Mouse (Mus musculus): Measurements from ENCODE around the gene Actg1. TPM values are rescaled to one million over a fixed set of nuclear protein-coding genes. Genes with fewer than 3 reads are reported as not detected.

Gene Actg1
- 4,277 and 4,299 TPM in 2 replicates for polyA plus RNA-seq (2015; fragmentation: Nextera tagmentation; extraction: Ambion mirVana)

DNA sequence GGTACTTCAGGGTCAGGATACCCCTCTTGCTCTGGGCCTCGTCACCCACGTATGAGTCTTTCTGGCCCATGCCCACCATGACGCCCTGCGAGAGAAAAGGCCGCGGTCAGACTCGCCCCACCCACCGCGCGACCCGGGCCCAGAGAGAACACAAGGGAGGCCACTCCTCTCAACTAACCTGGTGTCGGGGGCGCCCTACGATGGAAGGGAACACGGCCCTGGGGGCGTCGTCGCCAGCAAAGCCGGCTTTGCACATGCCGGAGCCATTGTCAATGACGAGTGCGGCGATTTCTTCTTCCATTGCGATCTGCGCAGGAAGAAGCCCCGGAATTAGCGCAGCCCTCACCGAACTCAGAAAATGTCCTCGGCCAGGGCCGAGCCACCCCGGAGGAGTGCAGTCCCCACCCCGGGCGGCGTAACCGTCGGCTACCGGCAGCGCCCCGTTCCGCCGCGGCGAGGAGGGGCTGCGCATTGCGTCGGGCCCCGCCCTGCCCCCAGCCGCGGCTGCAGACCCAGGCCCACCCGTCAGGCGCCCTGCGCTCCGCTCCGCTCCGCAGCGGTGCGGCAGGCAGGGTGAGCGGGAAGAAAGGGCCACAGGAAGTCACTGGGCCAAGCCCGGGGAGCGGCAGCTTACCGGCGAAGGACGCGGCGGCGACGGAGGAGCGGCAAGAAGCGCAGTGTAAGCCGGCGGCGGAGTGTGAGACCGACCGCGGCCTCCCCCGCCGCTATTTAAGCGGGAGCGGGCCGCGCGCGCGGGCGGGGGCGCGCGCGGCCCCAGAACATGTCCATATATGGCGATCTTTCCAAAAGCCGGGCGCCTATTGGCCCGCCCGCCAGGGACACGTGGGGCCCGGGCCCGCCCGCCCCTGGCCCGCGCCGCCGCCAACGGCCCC, at the start of gene Actg1:
TSS of gene Actg1 (minus strand) at position 752 of the 893 bp plus-strand sequence.
- peak; percentile 84 for ATAC-seq
- Histone ChIP-seq H3K9me3 (replicated peaks; ENCODE audit: control insufficient read depth, low read length, poor library complexity, severe bottlenecking) (no peaks in the 10 kb centered on the region), H3K36me3 (ENCODE audit: control insufficient read depth, insufficient read depth, low read length) (peaks cover 7% of the 10 kb centered on the region), H3K27ac (ENCODE audit: low read length) (peak within 1 kb of the TSS; percentile 100), H3K4me1 (ENCODE audit: control insufficient read depth, insufficient read depth, low read length) (peaks cover 36% of the 10 kb centered on the region), H3K4me3 (ENCODE audit: low read depth, low read length) (peak within 1 kb of the TSS; percentile 73), H3K9ac (ENCODE audit: low read depth, low read length) (peak within 1 kb of the TSS; percentile 97), H3K27me3 (ENCODE audit: control insufficient read depth, insufficient read depth, low read depth, low read length) (no peaks in the 10 kb centered on the region), H3K4me2 (ENCODE audit: low read length) (peak within 1 kb of the TSS; percentile 87)
- 3% methylated on average over 90 of the region's 103 CpGs for WGBS

GRCm38 (mm10) chr11:120397602-120398001, 49.3 kb upstream of the Actg1 start:
- Histone ChIP-seq H3K9ac (ENCODE audit: low read depth, low read length) (no peak overlapping the region), H3K27me3 (ENCODE audit: control insufficient read depth, insufficient read depth, low read depth, low read length) (no peaks in the 10 kb centered on the region), H3K9me3 (replicated peaks; ENCODE audit: control insufficient read depth, low read length, poor library complexity, severe bottlenecking) (no peaks in the 10 kb centered on the region), H3K4me1 (ENCODE audit: control insufficient read depth, insufficient read depth, low read length) (no peaks in the 10 kb centered on the region), H3K36me3 (ENCODE audit: control insufficient read depth, insufficient read depth, low read length) (peaks cover 23% of the 10 kb centered on the region), H3K4me2 (ENCODE audit: low read length) (no peak overlapping the region), H3K4me3 (ENCODE audit: low read depth, low read length) (no peak overlapping the region), H3K27ac (ENCODE audit: low read length) (no peak overlapping the region)
- no peak for ATAC-seq
- 87% methylated on average over 2 of the region's 2 CpGs for WGBS

DNA sequence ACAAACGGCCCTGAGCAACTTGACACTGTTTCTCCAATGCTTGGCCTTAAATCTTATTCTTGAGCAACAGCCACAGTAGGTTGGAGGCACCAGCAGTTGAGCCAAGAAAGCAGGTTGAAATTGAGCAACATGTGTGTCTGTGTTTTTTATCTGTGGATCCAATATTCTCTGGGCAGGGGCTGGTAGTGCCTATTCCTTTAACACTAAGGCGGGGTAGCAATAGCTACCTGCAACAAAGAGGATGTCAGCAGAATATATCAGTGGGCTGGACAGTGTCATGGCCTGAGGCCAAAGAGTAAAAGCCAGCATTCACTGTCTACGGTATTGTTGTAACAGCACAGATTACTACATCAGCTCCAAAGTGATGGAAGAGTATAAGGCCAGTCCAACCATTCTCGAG, 47.3 kb upstream of the Actg1 start:
- Histone ChIP-seq H3K27me3 (ENCODE audit: control insufficient read depth, insufficient read depth, low read depth, low read length) (no peaks in the 10 kb centered on the region), H3K4me2 (ENCODE audit: low read length) (no peak overlapping the region), H3K9ac (ENCODE audit: low read depth, low read length) (no peak overlapping the region), H3K4me3 (ENCODE audit: low read depth, low read length) (no peak overlapping the region), H3K27ac (ENCODE audit: low read length) (no peak overlapping the region), H3K9me3 (replicated peaks; ENCODE audit: control insufficient read depth, low read length, poor library complexity, severe bottlenecking) (no peaks in the 10 kb centered on the region), H3K4me1 (ENCODE audit: control insufficient read depth, insufficient read depth, low read length) (no peaks in the 10 kb centered on the region), H3K36me3 (ENCODE audit: control insufficient read depth, insufficient read depth, low read length) (peaks cover 22% of the 10 kb centered on the region)
- no peak for ATAC-seq
- 91% methylated on average over 4 of the region's 4 CpGs for WGBS

DNA sequence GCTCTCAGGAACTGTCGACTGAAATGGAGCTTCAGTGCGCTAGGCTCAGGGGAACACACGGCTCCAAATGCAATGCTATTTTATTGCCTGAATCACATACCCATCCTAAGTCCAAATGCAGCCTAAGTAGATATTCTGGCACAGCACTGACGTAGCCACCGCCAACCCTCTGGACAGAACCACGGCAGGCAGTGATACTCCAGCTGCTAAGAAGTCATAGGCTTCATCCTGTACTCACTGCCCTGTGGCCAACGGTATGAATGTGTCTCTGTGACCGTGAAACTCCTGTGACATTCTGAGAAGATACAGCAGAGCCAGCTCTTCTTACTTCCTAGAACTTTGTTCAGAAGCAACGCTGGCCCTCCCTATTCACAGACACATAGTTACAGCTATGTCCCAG, 40.2 kb upstream of the Actg1 start:
- no peaks in the 10 kb centered on the region for H3K4me1 ChIP-seq (ENCODE audit: control insufficient read depth, insufficient read depth, low read length)
- no peak overlapping the region for H3K27ac ChIP-seq (ENCODE audit: low read length)
- H3K9ac ChIP-seq (ENCODE audit: low read depth, low read length) = no peak overlapping the region
- WGBS = 98% methylated on average over 9 of the region's 9 CpGs
- no peak overlapping the region for H3K4me2 ChIP-seq (ENCODE audit: low read length)
- H3K4me3 ChIP-seq (ENCODE audit: low read depth, low read length) = no peak overlapping the region
- peaks cover 21% of the 10 kb centered on the region for H3K36me3 ChIP-seq (ENCODE audit: control insufficient read depth, insufficient read depth, low read length)
- H3K27me3 ChIP-seq (ENCODE audit: control insufficient read depth, insufficient read depth, low read depth, low read length) = no peaks in the 10 kb centered on the region
- no peaks in the 10 kb centered on the region for H3K9me3 ChIP-seq (replicated peaks; ENCODE audit: control insufficient read depth, low read length, poor library complexity, severe bottlenecking)
- no peak for ATAC-seq

- Histone ChIP-seq H3K4me2 (ENCODE audit: low read length) (no peak overlapping the region), H3K9me3 (replicated peaks; ENCODE audit: control insufficient read depth, low read length, poor library complexity, severe bottlenecking) (no peaks in the 10 kb centered on the region), H3K36me3 (ENCODE audit: control insufficient read depth, insufficient read depth, low read length) (peaks cover 31% of the 10 kb centered on the region), H3K9ac (ENCODE audit: low read depth, low read length) (no peak overlapping the region), H3K4me3 (ENCODE audit: low read depth, low read length) (no peak overlapping the region), H3K4me1 (ENCODE audit: control insufficient read depth, insufficient read depth, low read length) (no peaks in the 10 kb centered on the region), H3K27me3 (ENCODE audit: control insufficient read depth, insufficient read depth, low read depth, low read length) (no peaks in the 10 kb centered on the region), H3K27ac (ENCODE audit: low read length) (no peak overlapping the region)
- ATAC-seq = no peak
- 76% methylated on average over 2 of the region's 2 CpGs for WGBS
Measured at GRCm38 (mm10) chr11:120387157-120387556, 38.8 kb upstream of the Actg1 start.

DNA sequence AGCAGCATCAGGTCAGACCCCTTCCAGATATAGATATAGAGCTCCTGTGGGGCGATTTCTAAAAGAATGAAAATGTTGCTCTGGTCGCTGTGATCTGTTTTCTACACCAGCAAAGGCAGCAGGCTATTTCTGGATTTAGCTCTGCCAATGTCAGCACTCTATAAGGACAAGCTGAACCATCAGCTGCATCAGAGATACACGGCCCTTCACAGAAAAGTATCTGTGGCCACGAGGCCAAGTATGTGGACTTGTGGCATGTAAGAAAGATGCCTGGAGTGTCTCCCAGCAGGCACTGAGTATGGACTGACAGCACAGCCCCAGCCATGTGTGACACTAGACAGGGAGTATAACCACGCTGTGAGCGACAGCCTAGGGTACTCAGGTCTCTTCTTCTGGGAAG, 38.3 kb upstream of the Actg1 start:
- peaks cover 32% of the 10 kb centered on the region for H3K36me3 ChIP-seq (ENCODE audit: control insufficient read depth, insufficient read depth, low read length)
- no peak overlapping the region for H3K9ac ChIP-seq (ENCODE audit: low read depth, low read length)
- no peak overlapping the region for H3K27ac ChIP-seq (ENCODE audit: low read length)
- no peaks in the 10 kb centered on the region for H3K27me3 ChIP-seq (ENCODE audit: control insufficient read depth, insufficient read depth, low read depth, low read length)
- no peak overlapping the region for H3K4me3 ChIP-seq (ENCODE audit: low read depth, low read length)
- no peaks in the 10 kb centered on the region for H3K4me1 ChIP-seq (ENCODE audit: control insufficient read depth, insufficient read depth, low read length)
- H3K4me2 ChIP-seq (ENCODE audit: low read length) = no peak overlapping the region
- no peaks in the 10 kb centered on the region for H3K9me3 ChIP-seq (replicated peaks; ENCODE audit: control insufficient read depth, low read length, poor library complexity, severe bottlenecking)
- WGBS = 90% methylated on average over 6 of the region's 6 CpGs
- no peak for ATAC-seq

DNA sequence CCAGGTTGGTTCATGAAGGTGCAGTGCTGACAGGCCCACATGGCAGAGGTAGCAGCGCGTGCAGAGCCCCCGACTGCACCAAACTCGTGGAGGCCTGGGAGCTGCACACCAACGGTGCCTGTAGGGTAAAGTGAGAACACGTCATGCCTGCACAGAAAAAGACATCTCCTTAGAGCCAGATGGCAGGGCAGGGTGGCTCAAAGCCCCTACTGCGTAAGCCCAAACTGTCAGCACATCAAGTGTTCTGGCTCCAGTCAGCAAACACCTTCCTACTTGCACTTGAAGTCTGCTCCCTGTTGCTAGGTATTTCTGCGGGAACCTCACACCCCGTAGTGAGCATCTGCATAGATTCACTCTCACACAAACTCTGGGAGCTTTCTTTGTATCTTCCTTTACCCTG, 34.2 kb upstream of the Actg1 start:
- peaks cover 32% of the 10 kb centered on the region for H3K36me3 ChIP-seq (ENCODE audit: control insufficient read depth, insufficient read depth, low read length)
- no peak for ATAC-seq
- WGBS = 96% methylated on average over 9 of the region's 9 CpGs

GRCm38 (mm10) chr11:120381157-120381556, 32.8 kb upstream of the Actg1 start:
- Histone ChIP-seq H3K27ac (ENCODE audit: low read length) (no peak overlapping the region), H3K4me3 (ENCODE audit: low read depth, low read length) (no peak overlapping the region), H3K9ac (ENCODE audit: low read depth, low read length) (no peak overlapping the region), H3K36me3 (ENCODE audit: control insufficient read depth, insufficient read depth, low read length) (peaks cover 38% of the 10 kb centered on the region), H3K4me1 (ENCODE audit: control insufficient read depth, insufficient read depth, low read length) (peaks cover 17% of the 10 kb centered on the region), H3K4me2 (ENCODE audit: low read length) (no peak overlapping the region), H3K27me3 (ENCODE audit: control insufficient read depth, insufficient read depth, low read depth, low read length) (no peaks in the 10 kb centered on the region), H3K9me3 (replicated peaks; ENCODE audit: control insufficient read depth, low read length, poor library complexity, severe bottlenecking) (no peaks in the 10 kb centered on the region)
- WGBS = 94% methylated on average over 4 of the region's 4 CpGs
- ATAC-seq = no peak

More for the DNA sequence above, 34.2 kb upstream of the Actg1 start:
- no peak overlapping the region for H3K9ac ChIP-seq (ENCODE audit: low read depth, low read length)
- no peak overlapping the region for H3K27ac ChIP-seq (ENCODE audit: low read length)
- no peak overlapping the region for H3K4me3 ChIP-seq (ENCODE audit: low read depth, low read length)
- H3K27me3 ChIP-seq (ENCODE audit: control insufficient read depth, insufficient read depth, low read depth, low read length) = no peaks in the 10 kb centered on the region
- H3K4me1 ChIP-seq (ENCODE audit: control insufficient read depth, insufficient read depth, low read length) = peaks cover 5% of the 10 kb centered on the region
- no peaks in the 10 kb centered on the region for H3K9me3 ChIP-seq (replicated peaks; ENCODE audit: control insufficient read depth, low read length, poor library complexity, severe bottlenecking)
- no peak overlapping the region for H3K4me2 ChIP-seq (ENCODE audit: low read length)

DNA sequence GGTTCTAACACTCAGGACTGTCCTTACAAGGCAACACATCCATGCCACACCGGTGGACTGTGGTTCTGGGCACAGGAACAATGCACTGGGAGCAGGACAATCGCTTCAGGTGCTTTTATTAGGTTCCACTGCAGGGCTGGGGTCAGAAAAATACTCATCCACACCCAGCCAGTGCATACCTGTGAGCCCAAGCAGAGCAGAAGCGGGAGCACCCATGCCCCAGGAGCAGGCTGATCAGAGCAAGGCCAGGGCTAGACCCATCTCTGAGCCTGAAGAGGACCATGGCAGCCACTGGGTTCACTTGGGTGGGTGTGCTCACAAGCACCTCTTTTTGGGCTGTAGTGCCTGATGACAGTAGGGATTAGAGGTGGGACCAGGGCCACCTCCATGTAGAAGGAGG, 31.9 kb upstream of the Actg1 start:
- Histone ChIP-seq H3K4me2 (ENCODE audit: low read length) (no peak overlapping the region), H3K27ac (ENCODE audit: low read length) (no peak overlapping the region), H3K4me1 (ENCODE audit: control insufficient read depth, insufficient read depth, low read length) (peaks cover 17% of the 10 kb centered on the region), H3K27me3 (ENCODE audit: control insufficient read depth, insufficient read depth, low read depth, low read length) (no peaks in the 10 kb centered on the region), H3K36me3 (ENCODE audit: control insufficient read depth, insufficient read depth, low read length) (peaks cover 41% of the 10 kb centered on the region), H3K4me3 (ENCODE audit: low read depth, low read length) (no peak overlapping the region), H3K9ac (ENCODE audit: low read depth, low read length) (no peak overlapping the region), H3K9me3 (replicated peaks; ENCODE audit: control insufficient read depth, low read length, poor library complexity, severe bottlenecking) (no peaks in the 10 kb centered on the region)
- WGBS = 96% methylated on average over 3 of the region's 3 CpGs
- no peak for ATAC-seq
